Mouse (Mus musculus): ENCODE measurements around the gene Csnk2a2.

Csnk2a2 gene

DNA sequence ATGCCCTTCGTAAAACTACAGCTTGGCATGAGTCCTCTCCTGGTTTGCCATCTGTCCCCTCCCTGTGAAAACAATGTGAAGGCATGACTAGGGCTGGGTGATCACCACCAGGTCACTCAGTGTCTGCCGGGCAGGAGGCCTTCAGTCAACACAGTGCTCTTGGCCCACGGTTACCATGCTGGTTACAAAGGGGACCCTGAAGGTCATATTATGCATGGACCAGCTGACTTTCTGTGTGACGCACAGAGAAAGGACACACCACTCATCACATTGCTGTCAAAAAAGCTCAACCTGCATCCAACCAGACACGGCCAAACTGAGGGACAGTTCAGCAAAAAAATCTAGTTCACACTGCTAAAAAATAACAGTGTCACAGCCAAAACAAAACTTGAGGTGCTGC lies at the start of gene Csnk2a2:
Gene Csnk2a2, minus strand, starts transcription at position 34 of the 400 bp plus-strand sequence.
- DNase-seq (ENCODE audit: low read depth, low spot score) = no peak

DNA sequence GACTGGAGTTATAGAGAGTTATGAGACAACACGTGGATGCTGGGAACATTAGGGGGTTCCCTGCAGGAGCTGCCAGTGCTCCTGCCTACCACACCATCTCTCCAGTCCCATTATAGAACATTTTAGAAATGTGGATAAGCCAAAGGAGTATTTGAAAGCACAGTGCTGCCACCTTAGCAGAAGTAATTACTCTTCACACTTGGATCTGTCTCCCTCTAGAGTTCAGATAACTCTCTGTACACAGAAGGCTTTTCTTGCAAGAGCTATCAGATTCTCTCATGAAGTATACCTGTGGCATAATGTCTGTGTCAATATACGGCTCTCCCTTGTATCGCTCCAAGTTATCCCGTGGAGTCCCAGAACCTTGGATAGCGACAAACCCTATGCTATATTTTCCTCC lies 49.6 kb upstream of the Csnk2a2 start:
- peak; percentile 78 for DNase-seq (ENCODE audit: low read depth, low spot score)

DNA sequence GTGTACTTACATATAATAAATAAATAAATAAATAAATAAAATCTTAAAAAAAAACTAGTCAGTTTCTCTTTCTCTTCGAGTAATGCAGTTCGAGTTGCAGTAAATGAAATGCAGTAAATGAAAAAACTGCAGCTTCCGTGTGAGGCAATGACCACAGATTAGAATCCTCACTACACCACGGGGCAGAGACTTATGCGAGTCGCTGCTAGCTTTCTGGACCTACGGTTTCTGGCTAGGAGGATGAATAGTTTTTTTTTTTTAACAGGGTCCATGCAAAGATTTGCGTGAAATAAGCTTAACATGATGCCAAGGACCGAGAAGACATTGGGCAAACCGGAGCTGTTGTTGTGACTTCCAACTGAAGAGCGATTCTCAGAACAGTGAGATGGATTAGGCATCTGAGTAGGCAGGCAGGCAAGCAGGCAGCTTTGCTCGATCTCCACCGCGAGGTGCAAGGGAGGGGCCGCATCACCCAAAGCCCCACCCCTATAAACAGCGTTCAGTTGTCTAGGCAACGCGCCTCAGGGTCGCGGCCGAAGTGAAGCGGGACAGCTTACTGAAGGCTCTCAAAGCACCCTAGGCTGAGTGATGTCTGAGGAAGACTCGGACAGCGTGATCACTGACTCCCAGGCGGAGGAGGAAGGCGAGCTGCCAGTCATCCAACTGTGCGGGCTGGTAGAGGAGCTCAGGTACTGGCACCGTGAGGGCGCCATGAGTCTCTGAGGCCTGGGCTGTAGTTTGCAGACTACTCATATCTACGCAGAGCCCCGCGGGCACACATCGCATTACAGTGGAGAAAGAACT lies 43.9 kb upstream of the Csnk2a2 start, which contains the start of gene Ccdc113:
Gene Ccdc113, plus strand, starts transcription at position 502 of the 804 bp plus-strand sequence.
- DNase-seq (ENCODE audit: low read depth, low spot score) = peak; percentile 81

GRCm38 (mm10) chr8:95532206-95532605 lies 42.4 kb upstream of the Csnk2a2 start:
- no peak for DNase-seq (ENCODE audit: low read depth, low spot score)

- no peak for DNase-seq (ENCODE audit: low read depth, low spot score)
These were observed 39.0 kb upstream of the Csnk2a2 start for GRCm38 (mm10) chr8:95528750-95529310.

GRCm38 (mm10) chr8:95528194-95528593 lies 38.4 kb upstream of the Csnk2a2 start:
- no peak for DNase-seq (ENCODE audit: low read depth, low spot score)

DNA sequence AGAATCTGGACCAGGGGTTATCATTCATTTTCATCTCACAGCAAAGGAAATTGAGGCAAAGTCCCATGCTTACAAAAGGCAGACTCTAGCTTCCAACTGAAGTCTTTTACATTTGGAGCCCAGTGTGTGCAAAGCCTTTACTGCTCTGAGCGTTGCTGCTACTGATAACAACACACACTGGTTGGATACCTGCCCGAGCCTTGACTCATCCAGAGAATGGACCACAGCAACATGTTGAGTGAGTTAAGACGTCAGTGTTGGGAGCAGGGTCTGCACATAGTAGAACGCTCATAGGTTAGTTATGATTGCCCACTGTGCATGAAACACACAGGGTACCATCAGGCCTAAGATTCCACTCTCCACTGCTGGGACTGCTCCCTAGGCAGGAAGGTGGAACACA lies 34.2 kb upstream of the Csnk2a2 start:
- no peak for DNase-seq (ENCODE audit: low read depth, low spot score)

- peak; percentile 75 for DNase-seq (ENCODE audit: low read depth, low spot score)
These were observed 27.1 kb upstream of the Csnk2a2 start for GRCm38 (mm10) chr8:95516928-95517327.

- peak; percentile 38 for DNase-seq (ENCODE audit: low read depth, low spot score)
These were observed 23.4 kb upstream of the Csnk2a2 start for GRCm38 (mm10) chr8:95513219-95513618.

GRCm38 (mm10) chr8:95512257-95512656 lies 22.4 kb upstream of the Csnk2a2 start:
- peak; percentile 54 for DNase-seq (ENCODE audit: low read depth, low spot score)

GRCm38 (mm10) chr8:95506245-95506644 lies 16.4 kb upstream of the Csnk2a2 start:
- peak; percentile 16 for DNase-seq (ENCODE audit: low read depth, low spot score)

DNA sequence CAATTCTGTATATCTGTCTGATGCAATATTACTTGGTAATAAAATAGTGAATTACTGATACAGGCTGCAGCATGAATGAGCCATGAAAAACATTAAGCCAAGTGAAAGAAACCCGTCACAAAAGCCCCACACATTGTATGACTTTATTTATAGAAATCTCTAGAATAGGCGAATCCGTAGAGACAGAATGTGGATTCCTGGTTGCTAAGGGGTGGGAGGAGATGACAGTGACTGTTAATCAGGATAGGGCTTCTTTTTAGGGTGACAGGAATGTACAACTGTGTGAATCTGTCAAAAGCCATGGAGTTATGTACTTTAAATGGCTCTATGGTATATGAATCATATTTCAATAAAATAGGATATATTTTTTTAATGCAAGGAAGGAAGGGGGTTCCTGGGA lies 15.8 kb upstream of the Csnk2a2 start:
- peak; percentile 81 for DNase-seq (ENCODE audit: low read depth, low spot score)

DNA sequence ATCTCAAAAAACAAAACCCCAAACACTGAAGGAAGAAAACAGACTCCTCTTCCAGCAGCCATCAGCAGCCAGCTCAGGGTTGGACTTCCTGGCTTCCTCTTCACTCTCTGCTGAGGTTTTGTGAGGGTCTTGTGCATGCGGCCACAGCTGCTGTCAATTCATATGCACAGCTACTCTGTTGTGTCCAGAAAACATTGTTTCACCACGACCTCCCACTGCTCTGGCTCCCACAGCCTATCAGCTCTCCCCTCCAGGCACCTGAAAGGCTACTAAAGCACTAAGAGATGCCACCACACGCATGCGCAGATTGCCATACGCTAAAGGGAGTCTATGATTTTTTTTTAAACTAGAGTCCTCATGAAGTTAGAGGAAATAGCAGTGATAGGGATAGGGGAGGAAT lies 15.0 kb upstream of the Csnk2a2 start:
- DNase-seq (ENCODE audit: low read depth, low spot score) = peak; percentile 39

- DNase-seq (ENCODE audit: low read depth, low spot score) = peak; percentile 69
These were observed 12.6 kb upstream of the Csnk2a2 start for GRCm38 (mm10) chr8:95502431-95502830.

GRCm38 (mm10) chr8:95500436-95500835 lies 10.6 kb upstream of the Csnk2a2 start:
- no peak for DNase-seq (ENCODE audit: low read depth, low spot score)

GRCm38 (mm10) chr8:95499266-95500064 lies 9.6 kb upstream of the Csnk2a2 start:
- DNase-seq (ENCODE audit: low read depth, low spot score) = peak; percentile 25

DNA sequence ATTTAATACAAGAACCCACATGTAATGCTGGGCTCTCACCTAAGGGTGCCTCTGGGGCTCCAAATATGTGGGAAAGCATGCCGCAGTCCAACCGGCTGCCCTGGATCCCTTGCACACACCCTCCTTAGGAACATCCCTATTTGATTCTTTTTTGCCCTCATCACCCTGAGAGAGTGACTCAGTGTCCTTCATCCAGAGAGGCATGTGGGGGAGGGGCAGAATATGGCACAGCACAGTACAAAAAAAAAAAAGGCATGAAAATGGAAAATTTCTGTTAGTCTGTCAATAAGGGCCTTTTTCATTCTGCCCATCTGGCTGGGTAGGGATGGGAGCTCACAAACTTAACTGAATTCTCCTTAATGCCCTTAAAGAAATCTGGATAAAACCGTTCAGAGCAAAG lies 8.0 kb upstream of the Csnk2a2 start:
- DNase-seq (ENCODE audit: low read depth, low spot score) = no peak

- DNase-seq (ENCODE audit: low read depth, low spot score) = peak; percentile 63
These were observed 6.6 kb upstream of the Csnk2a2 start for GRCm38 (mm10) chr8:95496420-95496819.

DNA sequence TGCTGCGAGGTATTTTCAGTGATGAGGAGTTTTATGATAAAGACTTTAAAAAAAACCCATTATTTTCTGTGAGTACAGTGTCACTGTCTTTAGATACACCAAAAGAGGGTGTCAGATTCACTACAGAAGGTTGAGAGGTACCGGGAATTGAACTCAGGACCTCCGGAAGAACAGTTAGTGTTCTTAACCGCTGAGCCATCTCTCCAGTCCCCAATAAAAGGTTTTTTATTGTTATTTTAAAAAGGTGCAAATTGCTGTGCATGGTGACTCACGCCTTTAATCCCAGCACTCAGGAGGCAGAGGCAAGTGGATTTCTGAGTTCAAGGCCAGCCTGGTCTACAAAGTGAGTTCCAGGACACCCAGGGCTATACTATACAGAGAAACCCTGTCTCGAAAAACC lies 5.6 kb upstream of the Csnk2a2 start:
- no peak for DNase-seq (ENCODE audit: low read depth, low spot score)

- no peak for DNase-seq (ENCODE audit: low read depth, low spot score)
These were observed 2.2 kb upstream of the Csnk2a2 start for GRCm38 (mm10) chr8:95492057-95492456.

DNA sequence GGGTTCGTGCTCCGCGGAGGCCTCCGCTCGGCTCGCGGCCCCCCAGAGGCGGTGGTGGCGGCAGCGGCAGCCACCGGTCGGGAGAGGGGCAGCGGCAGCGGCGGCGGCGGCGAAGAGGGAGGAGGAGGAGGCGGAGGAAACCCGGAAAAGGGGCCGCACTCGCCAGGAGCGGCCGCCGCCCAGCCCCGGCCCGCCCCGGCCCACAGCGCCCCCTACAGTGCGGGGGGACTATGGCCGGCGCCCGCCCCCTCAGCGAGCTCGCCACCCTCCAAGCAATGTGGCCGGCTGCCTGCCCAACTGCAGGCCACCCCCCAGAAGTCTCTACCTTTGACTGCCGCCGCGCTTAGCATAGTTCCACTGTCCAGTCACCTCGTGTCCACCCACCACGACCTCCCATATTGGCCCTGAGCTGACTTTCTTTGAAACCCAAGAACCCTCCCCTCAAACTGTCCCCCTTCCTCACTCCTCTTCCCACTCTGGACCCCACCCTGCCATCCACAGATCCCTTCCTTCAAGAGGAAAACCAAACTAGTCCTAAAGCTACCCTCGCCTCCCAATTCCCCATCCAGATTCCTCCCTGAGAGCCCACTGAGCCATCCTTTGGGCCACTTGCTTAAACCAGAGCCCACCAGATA lies 1.0 kb downstream of the Csnk2a2 start:
- DNase-seq (ENCODE audit: low read depth, low spot score) = peak; percentile 83
